Mouse (Mus musculus): ENCODE data around the gene Ddn. TPM values are rescaled to one million over a fixed set of nuclear protein-coding genes. Genes with fewer than 3 reads are reported as not detected.

The Ddn gene
- polyA plus RNA-seq, 1 experiment from 2014 or later: not detected

- Histone ChIP-seq H3K36me3 (replicated peaks) (peaks cover 27% of the 10 kb centered on the region), H3K27ac (replicated peaks) (no peak overlapping the region), H3K4me1 (replicated peaks) (peaks cover 49% of the 10 kb centered on the region), H3K9ac (no peak overlapping the region), H3K4me3 (replicated peaks) (peak overlapping the region; percentile 39; the same call in 1 of the 2 replicates), H3K27me3 (peaks cover 78% of the 10 kb centered on the region), H3K9me3 (replicated peaks) (no peaks in the 10 kb centered on the region), H3K4me2 (peak overlapping the region; percentile 62)
- 1% methylated on average over 34 of the region's 34 CpGs for WGBS (ENCODE audit: insufficient replicate concordance)
- ATAC-seq (ENCODE audit: insufficient read depth): no peak
These were observed 1.2 kb downstream of the Ddn start for GRCm38 (mm10) chr15:98807895-98808650.

- Histone ChIP-seq H3K4me1 (replicated peaks) (peaks cover 51% of the 10 kb centered on the region), H3K4me2 (peak overlapping the region; percentile 62), H3K27me3 (peaks cover 88% of the 10 kb centered on the region), H3K36me3 (replicated peaks) (peaks cover 17% of the 10 kb centered on the region), H3K9me3 (replicated peaks) (no peaks in the 10 kb centered on the region), H3K9ac (0 out of 2 replicates have a peak overlapping the region, but pooled peaks have one; percentile 6), H3K4me3 (replicated peaks) (peak overlapping the region; percentile 39), H3K27ac (replicated peaks) (no peak overlapping the region)
- ATAC-seq (ENCODE audit: insufficient read depth): peak; percentile 28; the same call in 1 of the 2 replicates
- WGBS (ENCODE audit: insufficient replicate concordance): 1% methylated on average over 58 of the region's 58 CpGs
These were observed 2.2 kb downstream of the Ddn start for GRCm38 (mm10) chr15:98806809-98807770.

- Histone ChIP-seq H3K36me3 (replicated peaks) (peaks cover 9% of the 10 kb centered on the region), H3K9me3 (replicated peaks) (no peaks in the 10 kb centered on the region), H3K9ac (0 out of 2 replicates have a peak overlapping the region, but pooled peaks have one; percentile 6), H3K27ac (replicated peaks) (no peak overlapping the region), H3K4me3 (replicated peaks) (peak overlapping the region; percentile 43), H3K27me3 (peaks cover 96% of the 10 kb centered on the region), H3K4me1 (replicated peaks) (peaks cover 51% of the 10 kb centered on the region), H3K4me2 (peak overlapping the region; percentile 64)
- WGBS (ENCODE audit: insufficient replicate concordance): 8% methylated on average over 30 of the region's 30 CpGs
- no peak for ATAC-seq (ENCODE audit: insufficient read depth)
These were observed 3.0 kb downstream of the Ddn start for GRCm38 (mm10) chr15:98806071-98806808.

- Histone ChIP-seq H3K27me3 (peaks cover 100% of the 10 kb centered on the region), H3K4me2 (peak overlapping the region; percentile 64), H3K36me3 (replicated peaks) (peaks cover 1% of the 10 kb centered on the region; the same call in 1 of the 2 replicates), H3K9me3 (replicated peaks) (no peaks in the 10 kb centered on the region), H3K27ac (replicated peaks) (no peak overlapping the region), H3K4me3 (replicated peaks) (peak overlapping the region; percentile 43), H3K9ac (no peak overlapping the region), H3K4me1 (replicated peaks) (peaks cover 51% of the 10 kb centered on the region)
- WGBS (ENCODE audit: insufficient replicate concordance): 2% methylated on average over 64 of the region's 64 CpGs
- ATAC-seq (ENCODE audit: insufficient read depth): no peak
These were observed 3.8 kb downstream of the Ddn start for GRCm38 (mm10) chr15:98805324-98806040.

GRCm38 (mm10) chr15:98804054-98804453 is 5.2 kb downstream of the Ddn start:
- no peak for ATAC-seq (ENCODE audit: insufficient read depth)
- H3K9ac ChIP-seq: no peak overlapping the region
- WGBS (ENCODE audit: insufficient replicate concordance): 0% methylated on average over 32 of the region's 32 CpGs
- no peaks in the 10 kb centered on the region for H3K9me3 ChIP-seq (replicated peaks)
- H3K27ac ChIP-seq (replicated peaks): no peak overlapping the region
- peaks cover 51% of the 10 kb centered on the region for H3K4me1 ChIP-seq (replicated peaks)
- peak overlapping the region; percentile 41 for H3K4me2 ChIP-seq
- H3K4me3 ChIP-seq (replicated peaks): no peak overlapping the region; the same call in 1 of the 2 replicates
- no peaks in the 10 kb centered on the region for H3K36me3 ChIP-seq (replicated peaks)
- peaks cover 100% of the 10 kb centered on the region for H3K27me3 ChIP-seq

- no peak overlapping the region for H3K4me3 ChIP-seq (replicated peaks)
- WGBS (ENCODE audit: insufficient replicate concordance): 6% methylated on average over 8 of the region's 8 CpGs
- no peaks in the 10 kb centered on the region for H3K9me3 ChIP-seq (replicated peaks)
- no peak overlapping the region for H3K4me2 ChIP-seq
- peaks cover 100% of the 10 kb centered on the region for H3K27me3 ChIP-seq
- no peak overlapping the region for H3K27ac ChIP-seq (replicated peaks)
- ATAC-seq (ENCODE audit: insufficient read depth): no peak
- H3K4me1 ChIP-seq (replicated peaks): peaks cover 47% of the 10 kb centered on the region
- no peak overlapping the region for H3K9ac ChIP-seq
- no peaks in the 10 kb centered on the region for H3K36me3 ChIP-seq (replicated peaks)
These were observed 6.4 kb downstream of the Ddn start for GRCm38 (mm10) chr15:98802926-98803325.

GRCm38 (mm10) chr15:98799396-98799795 is 9.9 kb downstream of the Ddn start:
- Histone ChIP-seq H3K36me3 (replicated peaks) (no peaks in the 10 kb centered on the region), H3K27me3 (peaks cover 100% of the 10 kb centered on the region), H3K9me3 (replicated peaks) (no peaks in the 10 kb centered on the region), H3K4me1 (replicated peaks) (peaks cover 15% of the 10 kb centered on the region), H3K4me2 (no peak overlapping the region), H3K4me3 (replicated peaks) (no peak overlapping the region), H3K27ac (replicated peaks) (no peak overlapping the region), H3K9ac (no peak overlapping the region)
- WGBS (ENCODE audit: insufficient replicate concordance): 11% methylated on average over 12 of the region's 12 CpGs
- no peak for ATAC-seq (ENCODE audit: insufficient read depth)

GRCm38 (mm10) chr15:98798903-98799302 is 10.4 kb downstream of the Ddn start:
- Histone ChIP-seq H3K4me3 (replicated peaks) (no peak overlapping the region), H3K36me3 (replicated peaks) (no peaks in the 10 kb centered on the region), H3K4me2 (no peak overlapping the region), H3K9me3 (replicated peaks) (no peaks in the 10 kb centered on the region), H3K9ac (no peak overlapping the region), H3K27ac (replicated peaks) (no peak overlapping the region), H3K27me3 (peaks cover 100% of the 10 kb centered on the region), H3K4me1 (replicated peaks) (peaks cover 10% of the 10 kb centered on the region)
- no peak for ATAC-seq (ENCODE audit: insufficient read depth)
- WGBS (ENCODE audit: insufficient replicate concordance): 35% methylated on average over 3 of the region's 3 CpGs

GRCm38 (mm10) chr15:98797835-98798492 is 11.3 kb downstream of the Ddn start:
- Histone ChIP-seq H3K4me3 (replicated peaks) (no peak overlapping the region), H3K27ac (replicated peaks) (no peak overlapping the region), H3K4me2 (no peak overlapping the region), H3K36me3 (replicated peaks) (no peaks in the 10 kb centered on the region), H3K4me1 (replicated peaks) (peaks cover under 1% of the 10 kb centered on the region), H3K27me3 (peaks cover 100% of the 10 kb centered on the region), H3K9ac (no peak overlapping the region), H3K9me3 (replicated peaks) (no peaks in the 10 kb centered on the region)
- ATAC-seq (ENCODE audit: insufficient read depth): no peak
- 6% methylated on average over 28 of the region's 28 CpGs for WGBS (ENCODE audit: insufficient replicate concordance)
